Mouse (Mus musculus): Measurements from ENCODE around the gene Acvr1. TPM values are rescaled to one million over a fixed set of nuclear protein-coding genes. Genes with fewer than 3 reads are reported as not detected.

Gene Acvr1
- 10 to 100 TPM; 10.4 to 18.4 TPM for total RNA-seq (2021)
- long read RNA-seq, experiment 1, partial matches to known transcripts = 1 of 5 reads
- long read RNA-seq, experiment 1, other reads (novel, unspliced or antisense) = 0 of 5 reads
- long read RNA-seq, experiment 2, partial matches to known transcripts = 2 of 6 reads
- long read RNA-seq, experiment 2, other reads (novel, unspliced or antisense) = 1 of 6 reads

DNA sequence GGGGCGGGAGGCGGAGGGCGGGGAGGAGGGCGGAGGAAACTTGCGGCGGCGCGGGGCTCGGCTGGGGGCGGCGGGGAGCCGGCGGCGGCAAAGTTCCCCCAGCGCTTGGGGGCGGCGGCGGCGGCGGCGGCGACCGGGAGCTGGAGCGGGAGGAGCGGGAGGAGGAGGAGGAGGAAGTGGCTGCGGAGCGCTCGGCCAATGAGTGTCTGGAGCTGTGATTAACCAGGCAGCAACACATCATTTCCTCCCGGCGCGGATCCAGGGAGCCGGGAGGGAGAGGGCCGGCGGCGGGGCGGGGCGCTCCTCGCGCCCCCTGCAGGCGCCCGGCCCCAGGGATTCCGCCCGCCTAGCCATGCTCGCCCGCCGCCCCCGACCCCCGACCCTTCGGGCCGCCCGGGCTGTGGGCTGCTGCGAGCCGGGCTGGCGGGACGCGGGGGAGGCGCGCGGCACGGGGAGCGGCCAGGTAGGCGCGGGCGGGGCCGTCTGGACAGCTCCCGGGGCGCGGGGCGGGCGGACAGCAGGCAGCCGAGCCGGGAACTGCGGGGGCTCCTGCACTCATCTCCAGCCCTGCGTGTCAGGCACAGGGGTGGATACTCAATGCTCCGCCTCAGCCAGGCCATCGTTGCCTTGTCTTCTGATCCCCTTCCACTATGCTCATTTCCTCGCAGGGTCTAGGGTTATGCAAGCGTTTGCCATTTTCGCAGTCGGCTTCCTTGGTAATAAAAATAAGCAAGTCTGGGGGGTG, at the start of gene Acvr1, which contains the start of gene Upp2:
TSS of gene Acvr1 (minus strand) at position 92 of the 745 bp plus-strand sequence.
TSS of gene Upp2 (plus strand) at position 233 of the 745 bp plus-strand sequence.
- intact Hi-C loops (cut with DNase I; ENCODE audit: low total_unique reads) = loop anchor here (5.0 kb wide), 1 partner anchor 80 kb away; no protein-coding TSS in a partner anchor
- DNase-seq = peak; percentile 92

DNA sequence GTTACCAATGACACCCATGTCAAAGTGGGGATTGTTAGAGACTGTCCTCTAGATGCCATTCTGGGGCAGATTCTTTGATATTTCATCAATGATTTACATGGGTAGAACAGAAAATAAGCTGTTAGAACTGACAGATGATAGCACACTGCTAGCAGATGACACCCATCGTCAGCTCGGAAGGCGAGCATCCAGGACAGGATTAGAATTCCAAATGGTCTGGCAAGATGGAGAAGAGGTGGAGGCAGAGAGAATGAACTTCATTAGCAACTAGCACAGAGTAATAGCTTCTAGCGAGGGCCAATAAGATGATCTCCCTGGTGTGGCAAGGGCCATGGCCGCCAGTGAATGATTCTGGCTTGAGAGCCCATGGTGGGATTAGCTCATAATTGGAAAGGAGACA, 48.8 kb upstream of the Acvr1 start:
- DNase-seq = no peak
- intact Hi-C loops (cut with DNase I; ENCODE audit: low total_unique reads) = no loop called here

DNA sequence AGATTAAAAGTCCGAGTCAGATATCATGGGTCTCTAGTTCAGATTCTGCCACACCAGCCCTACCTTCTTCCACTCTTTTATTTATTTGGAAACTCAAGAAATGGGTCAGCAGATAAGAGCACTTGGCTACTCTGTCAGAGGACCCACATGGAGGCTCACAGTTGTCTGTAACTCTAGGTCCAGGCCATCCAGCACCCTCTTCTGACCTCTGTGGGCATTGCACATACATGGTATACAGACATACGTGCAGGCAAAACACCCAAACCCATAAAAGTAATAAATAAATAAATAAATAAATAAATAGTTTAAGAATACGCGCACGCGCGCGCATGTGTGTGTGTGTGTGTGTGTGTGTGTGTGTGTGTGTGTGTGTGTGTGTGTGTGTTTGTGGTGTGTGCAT, 47.9 kb upstream of the Acvr1 start:
- DNase-seq = no peak
- intact Hi-C loops (cut with DNase I; ENCODE audit: low total_unique reads) = no loop called here

DNA sequence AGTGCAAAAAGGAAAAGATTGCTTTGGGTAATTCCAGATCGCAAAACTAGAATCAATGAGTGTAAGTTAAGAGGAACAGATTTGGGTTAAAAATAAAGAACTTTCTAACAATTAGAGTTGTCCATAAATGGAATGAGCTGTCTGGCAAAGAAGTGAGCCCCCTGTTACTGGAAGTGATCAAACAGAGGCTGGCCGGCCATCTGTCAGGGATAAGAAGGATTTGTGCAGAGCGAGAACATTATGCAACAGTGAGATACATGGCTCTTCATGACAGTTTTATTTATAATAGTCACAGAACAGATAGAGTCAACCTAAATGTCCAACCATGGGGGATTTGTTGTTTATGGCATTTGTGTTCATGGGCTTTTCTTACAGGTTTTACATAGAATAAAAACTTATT, 46.8 kb upstream of the Acvr1 start:
- no peak for DNase-seq
- intact Hi-C loops (cut with DNase I; ENCODE audit: low total_unique reads) = no loop called here

DNA sequence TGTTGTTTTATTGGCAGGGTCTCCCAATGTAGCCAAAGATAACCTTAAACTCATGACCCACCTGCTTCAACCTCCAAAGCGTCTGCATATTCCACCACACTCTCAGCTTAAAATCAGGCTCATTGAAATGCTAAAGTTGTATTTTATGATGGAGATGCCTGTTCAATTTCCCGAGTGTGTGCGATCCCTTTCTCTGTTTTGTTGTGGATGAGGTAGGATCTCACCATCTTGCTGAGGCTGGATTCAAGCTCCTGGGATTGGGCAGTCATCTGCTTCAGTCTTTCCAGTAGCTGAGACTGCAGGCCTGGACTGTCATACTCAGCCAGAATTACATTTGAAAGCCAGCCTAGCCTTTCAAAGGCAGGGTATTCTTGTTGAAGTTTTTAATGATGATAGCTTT, 37.8 kb upstream of the Acvr1 start:
- intact Hi-C loops (cut with DNase I; ENCODE audit: low total_unique reads) = no loop called here

DNA sequence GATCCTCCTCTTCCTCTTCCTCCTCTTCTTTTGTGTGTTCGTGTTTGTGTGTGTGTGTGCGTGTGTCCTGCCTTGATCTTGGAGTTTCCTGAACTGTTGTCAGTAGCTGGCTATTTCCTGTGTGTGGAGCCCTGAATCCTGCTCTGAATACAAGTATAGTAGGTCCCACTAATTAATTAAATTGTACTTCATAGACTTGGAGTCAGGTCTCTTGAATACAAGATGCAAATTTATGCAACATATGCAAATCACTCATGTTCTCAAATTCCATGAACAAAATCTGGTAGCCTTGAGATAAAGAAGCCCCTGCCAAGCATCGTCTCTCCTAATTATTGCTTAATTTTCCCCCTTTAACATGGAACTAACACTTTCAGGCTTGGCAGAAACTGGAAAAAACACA, 36.4 kb upstream of the Acvr1 start:
- intact Hi-C loops (cut with DNase I; ENCODE audit: low total_unique reads) = no loop called here
- no peak for DNase-seq

More for the DNA sequence above, 37.8 kb upstream of the Acvr1 start:
- no peak for DNase-seq

DNA sequence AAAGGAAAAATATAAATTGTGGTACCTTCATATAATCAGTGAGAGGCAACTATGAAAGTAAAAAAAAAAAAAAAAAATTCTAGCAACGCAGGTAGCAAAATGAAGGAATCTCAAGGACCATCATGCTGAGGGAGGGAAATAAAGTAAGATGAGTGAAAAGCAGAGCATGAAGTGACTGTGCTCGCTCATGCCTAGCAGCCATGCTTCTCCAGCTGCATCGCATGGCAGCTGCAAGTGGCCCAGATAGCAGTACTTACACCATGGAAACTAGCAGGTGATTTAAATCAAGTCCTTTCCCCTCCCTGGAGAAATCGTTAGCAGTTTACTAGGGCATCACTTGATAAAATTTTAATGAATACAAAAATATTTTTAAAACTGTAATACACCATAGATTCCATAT, 34.4 kb upstream of the Acvr1 start:
- intact Hi-C loops (cut with DNase I; ENCODE audit: low total_unique reads) = no loop called here
- no peak for DNase-seq

DNA sequence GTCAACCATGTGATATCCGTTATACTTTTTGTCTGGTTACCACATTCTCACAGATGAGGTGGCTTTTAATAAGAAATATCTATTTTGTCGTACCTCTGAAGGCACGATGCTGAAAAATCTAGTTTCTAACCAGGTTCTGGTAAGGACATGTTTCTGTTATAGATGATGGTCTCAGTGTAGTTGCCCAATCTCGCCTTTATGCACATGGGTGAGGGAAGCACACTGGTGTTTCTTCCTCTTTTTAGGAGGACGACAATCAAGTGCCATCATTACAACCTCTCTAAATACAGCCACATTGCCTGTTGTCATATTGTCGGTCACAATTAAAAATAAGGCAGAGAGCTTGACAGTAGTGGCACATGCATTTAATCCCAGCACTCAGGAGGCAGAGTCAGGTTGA, 32.7 kb upstream of the Acvr1 start:
- DNase-seq = no peak
- intact Hi-C loops (cut with DNase I; ENCODE audit: low total_unique reads) = no loop called here

DNA sequence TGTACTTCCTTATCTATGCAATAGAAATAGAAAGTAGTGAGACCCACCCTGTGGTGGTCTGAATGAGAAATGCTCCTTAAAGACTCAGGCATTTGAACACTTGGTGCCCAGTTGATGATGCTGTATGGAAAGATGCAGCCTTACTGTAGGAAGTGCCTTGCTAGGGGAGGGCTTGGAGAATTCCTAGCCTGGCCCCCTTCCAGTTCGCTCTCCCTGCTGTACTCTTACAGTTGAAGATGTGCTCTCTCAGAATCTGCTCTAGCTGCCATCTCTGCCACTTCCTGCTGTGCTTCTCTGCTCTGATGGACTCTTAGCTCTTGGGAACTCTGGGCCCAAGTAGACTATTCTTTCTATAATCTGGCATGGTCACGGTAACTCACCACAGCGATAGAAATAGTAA, 30.6 kb upstream of the Acvr1 start:
- DNase-seq = no peak
- intact Hi-C loops (cut with DNase I; ENCODE audit: low total_unique reads) = no loop called here

DNA sequence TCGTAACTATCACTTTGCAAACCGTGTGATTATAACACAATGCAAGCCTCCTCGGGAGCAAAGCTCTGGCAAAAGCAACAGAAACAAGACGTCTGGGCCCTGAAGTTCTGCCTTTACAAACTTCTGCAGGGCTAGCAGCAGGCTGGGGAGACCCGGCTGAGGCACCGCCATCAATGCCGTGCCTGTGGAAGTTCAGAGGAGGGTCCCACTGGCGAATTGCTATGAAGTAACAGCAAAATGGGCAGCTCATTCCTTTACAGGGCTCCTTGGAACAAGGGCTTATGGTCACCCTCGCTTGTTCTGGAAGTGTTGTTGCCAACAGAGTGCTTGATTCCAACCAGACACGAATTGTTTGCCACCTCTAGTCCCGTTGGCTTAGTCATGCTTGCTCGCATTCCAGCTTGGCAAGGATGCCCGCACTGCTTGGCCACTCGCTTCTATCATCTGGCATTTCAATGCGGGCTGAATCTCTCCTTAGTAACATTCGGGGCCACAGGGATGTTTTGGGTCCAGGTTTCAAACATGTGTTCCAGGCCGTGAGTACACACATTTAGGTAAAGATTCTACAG, 29.9 kb upstream of the Acvr1 start:
- intact Hi-C loops (cut with DNase I; ENCODE audit: low total_unique reads) = no loop called here
- peak; percentile 46 for DNase-seq

DNA sequence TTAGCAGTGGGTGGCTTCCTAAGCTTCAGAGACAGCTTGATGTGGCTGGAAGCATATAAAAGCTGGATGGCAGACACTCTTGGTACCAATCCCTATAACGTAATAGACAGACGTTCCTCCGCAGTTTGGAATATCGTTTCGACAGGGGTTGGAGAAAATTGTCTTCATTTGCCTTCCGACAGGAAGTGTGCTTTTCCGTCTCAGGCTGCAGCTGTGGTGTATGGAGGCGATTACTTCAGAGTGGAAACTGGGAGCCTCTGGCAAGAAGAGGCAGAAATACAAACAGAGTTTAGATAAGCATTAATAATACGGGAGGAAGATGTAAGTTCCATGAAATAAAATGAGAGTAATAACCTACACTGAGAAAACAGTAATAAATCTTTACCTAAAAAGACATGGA, 28.4 kb upstream of the Acvr1 start:
- no peak for DNase-seq
- intact Hi-C loops (cut with DNase I; ENCODE audit: low total_unique reads) = no loop called here

DNA sequence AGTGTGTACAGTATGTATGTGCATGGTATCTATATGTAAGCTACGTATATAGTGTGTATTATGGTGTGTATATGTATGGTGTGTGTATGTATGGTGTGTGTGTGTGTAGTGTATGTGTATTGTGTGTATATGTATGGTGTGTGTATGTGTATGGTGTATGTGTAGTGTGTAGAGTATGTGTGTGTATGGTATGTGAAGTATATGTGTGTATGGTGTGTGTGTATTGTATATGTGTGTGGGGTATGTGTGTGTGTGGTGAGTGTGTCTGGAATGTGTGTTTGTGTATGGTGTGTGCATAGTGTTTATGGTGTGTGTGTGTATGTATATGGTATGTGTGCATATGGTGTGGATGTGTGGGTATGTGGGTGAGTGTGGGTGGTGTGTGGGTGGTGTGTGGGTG, 23.1 kb upstream of the Acvr1 start:
- DNase-seq = no peak
- intact Hi-C loops (cut with DNase I; ENCODE audit: low total_unique reads) = no loop called here

DNA sequence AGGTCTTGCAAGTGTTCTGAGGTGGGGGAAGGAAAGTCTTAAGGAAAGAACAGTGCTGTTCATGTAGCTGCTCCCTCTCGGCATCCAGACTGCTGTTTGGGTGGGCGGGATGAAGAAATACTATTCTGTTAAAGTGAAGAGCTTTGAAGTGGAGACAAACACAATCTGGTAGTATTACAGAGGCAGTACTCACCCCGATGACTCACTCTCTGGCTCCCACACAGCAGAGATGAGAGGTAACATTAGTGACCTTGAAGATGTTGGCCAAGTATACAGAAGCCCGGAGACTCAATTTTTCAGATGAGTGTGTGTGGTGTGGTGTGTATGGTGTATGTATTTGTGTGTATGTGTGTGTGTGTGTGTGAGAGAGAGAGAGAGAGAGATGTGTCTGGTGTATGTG, 22.7 kb upstream of the Acvr1 start:
- DNase-seq = no peak
- intact Hi-C loops (cut with DNase I; ENCODE audit: low total_unique reads) = loop anchor here (10.0 kb wide), 1 partner anchor 75 kb away; no protein-coding TSS in a partner anchor

DNA sequence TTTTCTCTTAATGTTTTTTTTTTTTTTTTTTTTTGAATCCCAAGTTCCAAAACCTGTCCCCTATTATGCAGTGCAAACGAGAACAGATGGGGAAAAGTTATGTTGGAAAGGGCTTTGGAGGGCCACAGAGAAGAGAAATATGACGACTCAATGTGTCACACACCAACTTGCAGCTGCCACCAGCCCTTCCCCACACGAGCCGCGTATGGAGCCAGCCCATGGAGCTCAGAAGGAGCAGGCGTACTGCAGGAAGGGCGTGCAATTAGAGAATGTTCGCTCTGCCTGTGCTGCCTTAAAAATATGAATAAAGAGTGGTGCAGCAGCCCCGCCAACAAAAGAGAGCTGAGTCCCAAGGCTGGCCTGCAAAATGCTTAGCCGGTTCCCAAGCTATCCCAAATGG, 19.4 kb upstream of the Acvr1 start:
- peak; percentile 30 for DNase-seq
- intact Hi-C loops (cut with DNase I; ENCODE audit: low total_unique reads) = loop anchor here (10.0 kb wide), 1 partner anchor 78 kb away; no protein-coding TSS in a partner anchor

DNA sequence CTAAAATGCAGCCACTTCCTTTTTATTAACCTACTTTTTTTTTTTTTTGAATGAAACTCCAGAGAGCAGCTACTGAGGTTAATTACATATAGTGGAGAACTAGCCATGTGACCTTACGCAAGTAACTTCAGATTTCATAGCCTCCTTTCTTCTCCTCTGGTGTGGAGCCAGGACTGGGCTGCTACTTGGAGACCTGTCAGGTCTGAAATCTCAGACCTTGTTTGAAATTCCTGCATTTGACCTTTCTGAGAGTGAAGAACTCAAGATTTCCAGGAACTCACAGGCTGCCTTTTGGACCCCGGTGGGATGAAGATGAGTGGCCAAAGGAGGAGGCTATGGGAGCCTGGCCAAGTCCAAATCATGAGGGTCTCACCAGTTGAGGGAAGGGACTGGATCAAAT, 7.2 kb upstream of the Acvr1 start:
- DNase-seq = no peak
- intact Hi-C loops (cut with DNase I; ENCODE audit: low total_unique reads) = no loop called here

DNA sequence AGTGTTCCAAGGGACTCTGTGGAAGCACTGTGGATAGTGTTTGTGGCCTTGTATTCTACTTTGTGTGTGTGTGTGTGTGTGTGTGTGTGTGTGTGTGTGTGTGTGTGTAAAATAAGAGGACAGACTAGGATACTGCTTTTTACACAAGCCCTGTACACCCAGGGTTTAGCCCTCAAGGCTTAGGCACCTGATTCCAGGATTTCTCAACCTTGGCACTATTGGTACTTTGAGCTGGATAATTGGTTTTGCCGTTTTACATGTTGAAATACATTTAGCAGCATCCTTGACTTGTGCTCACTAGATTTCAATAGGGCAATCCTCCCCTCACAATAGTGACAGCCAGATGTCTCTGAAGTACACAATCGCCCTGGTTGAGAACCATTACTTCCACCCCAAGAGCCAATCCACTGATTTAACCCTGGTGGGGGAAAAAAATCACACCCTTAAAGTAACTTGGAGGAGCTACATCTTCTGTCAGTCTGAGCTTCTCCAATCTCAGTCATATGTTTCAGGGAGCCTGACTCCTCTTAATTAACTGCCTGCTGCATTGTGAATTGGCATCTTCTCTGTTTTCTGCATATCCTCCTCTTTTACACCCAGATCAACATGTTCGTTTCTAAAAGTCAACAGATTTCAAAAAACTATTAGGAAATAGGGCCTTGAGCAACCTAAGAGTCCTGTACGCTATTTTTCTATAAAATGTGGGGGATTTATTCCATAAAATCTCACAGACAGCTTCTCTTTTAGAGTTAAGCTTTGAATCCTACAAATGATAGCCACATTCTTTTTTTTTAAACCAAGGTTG, 2.1 kb upstream of the Acvr1 start:
- DNase-seq = no peak
- intact Hi-C loops (cut with DNase I; ENCODE audit: low total_unique reads) = loop anchor here (5.0 kb wide), 1 partner anchor 82 kb away; no protein-coding TSS in a partner anchor

DNA sequence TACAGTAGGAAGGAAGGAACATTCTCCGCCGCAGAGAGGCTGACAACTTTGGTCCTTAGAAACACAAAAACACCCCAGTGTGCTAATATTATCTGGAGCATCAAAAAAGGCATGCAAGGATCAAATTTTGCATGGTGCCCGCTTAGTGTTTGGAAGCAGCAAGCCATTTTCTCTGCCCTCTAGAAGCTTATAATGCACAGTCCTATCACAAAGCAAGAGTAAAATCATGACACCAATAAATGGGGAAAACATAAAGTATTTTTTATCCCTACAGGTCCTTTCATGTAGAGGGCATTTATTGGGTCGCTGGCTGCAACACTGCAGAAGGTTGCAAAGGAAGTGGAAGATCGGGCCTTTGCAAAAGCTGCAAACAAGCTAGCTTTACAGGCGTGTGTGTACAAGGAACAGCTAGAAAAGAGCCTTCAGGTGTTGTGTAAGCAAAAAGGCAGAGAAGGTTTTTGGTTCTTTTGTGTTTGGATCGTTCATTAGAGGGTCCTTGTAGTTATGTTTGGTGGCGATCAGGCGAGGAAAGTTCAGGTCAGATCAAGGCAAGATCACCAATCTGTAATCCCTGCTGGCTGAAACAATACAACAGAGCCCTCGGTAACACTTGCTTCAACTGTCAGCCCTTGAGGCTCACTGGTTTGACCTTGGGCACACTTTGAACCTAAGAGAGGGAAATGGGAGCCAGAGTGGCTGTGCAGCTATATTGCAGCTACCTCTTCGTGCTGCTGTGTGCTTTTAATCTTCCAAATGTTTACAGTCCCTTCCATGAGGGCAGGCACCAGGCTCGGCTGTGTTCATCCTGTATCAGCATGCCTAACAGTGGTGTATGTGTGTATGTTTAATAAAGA, 1.1 kb upstream of the Acvr1 start:
- no peak for DNase-seq
- intact Hi-C loops (cut with DNase I; ENCODE audit: low total_unique reads) = loop anchor here (5.0 kb wide), 1 partner anchor 81 kb away; no protein-coding TSS in a partner anchor

DNA sequence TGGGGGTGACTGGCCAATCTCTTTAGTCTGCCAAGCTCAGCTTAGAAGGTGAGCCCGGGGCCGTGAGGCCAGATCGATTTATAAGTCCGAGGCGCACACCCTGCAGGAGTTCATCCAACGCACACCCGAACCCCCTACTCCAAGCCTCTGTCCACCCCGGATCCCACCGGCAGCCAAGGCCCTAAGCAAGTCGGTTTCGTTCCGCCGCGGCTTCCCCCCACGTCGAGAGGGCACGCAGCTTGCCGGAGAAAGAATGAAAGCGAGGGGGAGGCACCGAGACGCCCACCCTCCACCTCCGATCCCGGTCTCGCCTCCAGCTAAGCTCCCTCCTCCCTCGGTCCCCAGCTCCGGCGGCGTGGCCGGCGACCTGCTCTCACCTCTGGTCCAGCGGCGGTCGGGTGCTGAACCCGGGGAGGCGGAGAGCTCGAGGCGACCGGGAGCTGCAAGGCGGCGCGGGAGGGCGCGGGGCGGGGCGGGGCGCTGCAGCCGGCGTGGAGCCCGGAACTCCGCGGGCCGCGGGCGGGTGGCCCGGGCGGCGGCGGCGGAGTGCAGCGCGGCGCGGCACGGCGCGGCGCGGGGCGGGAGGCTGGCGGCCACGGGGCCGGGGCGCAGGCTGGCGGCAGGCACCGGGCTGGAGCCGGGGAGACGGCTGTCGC, 419 bp downstream of the Acvr1 start:
- DNase-seq = peak; percentile 78
- intact Hi-C loops (cut with DNase I; ENCODE audit: low total_unique reads) = loop anchor here (5.0 kb wide), 1 partner anchor 79 kb away; no protein-coding TSS in a partner anchor

Data from gastrocnemius, postnatal 14 days (tissue).